Mouse (Mus musculus) gastrocnemius, adult 18-20 months (tissue): ENCODE measurements at regions not wholly inside any gene's neighbourhood (a gene's known extent, or its start where the extent isn't known, plus 50 kb on each side); places are given as distances from the start of the nearest gene placed in this dataset.

ENCODE experiments used
- DNase-seq: peaks from one replicate; pipeline ENCODE4 v3.0.0; 2021; ENCODE audit warnings: low spot score

DNA sequence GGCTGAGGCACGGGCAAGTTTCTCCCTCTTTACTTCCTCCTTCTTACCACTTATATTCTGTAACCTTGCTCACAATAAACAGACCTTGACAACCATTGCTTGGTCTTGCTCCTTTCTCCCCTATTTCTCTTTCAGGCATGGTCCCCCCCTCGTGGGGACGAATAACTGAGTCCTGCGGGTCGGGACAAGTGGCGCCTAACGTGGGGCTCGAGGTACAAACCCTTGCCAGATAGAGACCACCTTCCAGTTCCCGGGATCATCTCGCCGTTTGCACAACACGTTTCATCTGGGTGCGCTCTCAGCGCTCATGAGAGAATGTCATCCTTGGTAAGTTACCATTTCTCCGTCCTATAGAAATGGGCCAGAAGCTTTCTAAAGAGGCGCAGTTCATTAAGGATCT is 79.6 kb upstream of the Foxn3 start:
- no peak for DNase-seq

- DNase-seq = no peak
Measured at GRCm38 (mm10) chr12:99642131-99642895, 78.9 kb upstream of the Foxn3 start.

- DNase-seq = no peak
Measured at GRCm38 (mm10) chr12:99641278-99641677, 77.9 kb upstream of the Foxn3 start.

DNA sequence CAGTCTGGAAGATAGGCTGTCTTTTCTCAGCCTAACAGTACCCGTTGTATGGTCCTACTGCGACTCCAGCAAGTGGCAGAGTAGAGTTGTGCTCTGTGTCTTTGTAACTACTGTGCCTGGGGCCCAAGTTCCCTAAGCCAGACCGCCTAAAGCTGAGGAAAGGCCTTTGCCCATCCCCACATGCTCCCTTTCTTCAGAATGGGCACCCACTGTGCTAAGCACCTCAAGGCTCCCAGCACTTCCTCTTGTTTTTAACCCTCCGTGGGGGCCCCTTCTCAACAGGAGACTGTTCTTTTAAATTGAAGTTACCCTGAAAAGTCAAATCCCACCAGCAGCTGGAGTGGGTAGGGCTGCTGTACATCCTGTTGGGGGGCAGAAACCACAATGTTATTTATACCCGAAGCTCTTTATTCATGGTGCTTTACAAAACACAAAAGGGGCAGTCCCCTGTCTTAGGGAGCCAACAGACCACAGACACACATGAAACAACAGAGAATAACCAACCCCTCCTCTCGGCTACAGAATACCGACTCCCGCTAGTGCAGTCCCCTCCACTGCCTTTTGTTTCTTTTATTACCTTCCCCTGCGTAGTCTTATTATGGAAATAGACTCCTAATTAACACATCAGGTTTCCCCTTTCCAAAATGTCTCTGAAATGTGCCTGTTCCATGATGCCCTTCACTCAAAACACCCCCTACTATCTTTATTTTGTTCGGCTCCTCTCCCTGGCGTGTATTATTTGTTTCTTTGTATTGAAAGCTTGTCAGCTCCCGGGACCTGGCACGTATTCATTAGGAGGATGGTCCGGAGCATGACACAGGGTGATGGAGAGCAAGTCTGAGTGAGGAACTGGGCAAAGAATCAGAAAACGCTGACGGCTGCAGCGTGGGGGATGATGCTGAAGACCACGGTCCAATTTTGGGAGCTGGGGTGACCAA is 77.1 kb upstream of the Foxn3 start:
- no peak for DNase-seq

GRCm38 (mm10) chr12:99639847-99640213 is 76.4 kb upstream of the Foxn3 start:
- DNase-seq = no peak

DNA sequence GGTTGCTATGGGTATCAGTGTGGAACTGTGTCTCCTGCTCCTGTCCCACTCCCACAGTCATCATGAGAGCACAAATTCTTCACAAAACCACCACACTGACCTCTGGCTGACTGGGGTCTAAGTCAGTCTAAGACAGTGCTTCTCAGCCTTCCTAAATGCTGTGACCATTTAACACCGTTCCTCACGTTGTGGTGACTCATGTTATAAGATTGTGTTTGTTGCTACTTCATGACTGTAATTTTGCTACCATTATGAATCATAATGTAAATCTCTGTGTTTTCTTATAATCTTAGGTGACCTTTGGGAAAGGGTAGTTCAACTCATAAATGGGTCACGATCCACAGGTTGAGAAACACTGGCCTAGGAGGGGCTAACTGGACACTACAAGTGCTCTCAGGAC is 75.7 kb upstream of the Foxn3 start:
- DNase-seq = no peak

- no peak for DNase-seq
Measured at GRCm38 (mm10) chr12:99637986-99638385, 74.6 kb upstream of the Foxn3 start.

DNA sequence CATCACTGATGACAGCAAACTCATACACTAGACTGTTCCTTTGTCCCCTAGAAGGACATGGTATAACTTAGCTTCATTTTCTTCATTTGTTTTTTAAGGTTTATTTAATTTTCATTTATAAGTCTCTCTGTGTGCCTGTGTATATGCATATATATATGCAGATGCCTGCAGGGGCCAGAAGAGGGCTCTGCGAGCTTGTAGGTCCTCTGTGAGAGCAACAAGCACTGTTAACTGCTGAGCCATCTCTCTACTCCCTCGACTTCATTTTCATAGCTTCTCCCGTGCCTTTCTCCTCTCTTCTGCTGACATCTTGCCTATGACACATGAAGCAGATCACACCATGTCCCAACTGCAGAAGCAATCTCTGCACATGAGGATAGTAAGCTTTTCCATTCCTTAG is 72.9 kb upstream of the Foxn3 start:
- DNase-seq = no peak

DNA sequence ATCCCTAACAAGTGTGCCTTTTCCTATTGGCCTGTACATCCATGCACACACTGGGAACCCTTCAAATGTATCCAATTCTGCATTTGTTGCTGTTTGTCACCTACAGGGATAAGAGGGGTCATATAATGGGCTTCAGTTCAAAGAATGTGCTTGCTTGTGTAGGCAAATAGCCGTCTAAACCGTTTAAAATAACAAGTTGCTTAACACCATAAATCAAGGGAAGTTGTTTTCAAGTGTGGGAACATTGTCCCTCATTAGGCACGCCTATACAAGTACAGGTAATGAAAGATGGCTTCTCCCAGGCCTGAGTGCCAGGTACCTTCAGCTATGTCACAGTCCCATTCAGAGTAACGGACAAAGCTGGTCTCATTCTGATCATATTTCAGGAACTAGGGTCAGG is 72.0 kb upstream of the Foxn3 start:
- DNase-seq = no peak

GRCm38 (mm10) chr12:99634726-99635125 is 71.3 kb upstream of the Foxn3 start:
- no peak for DNase-seq

DNA sequence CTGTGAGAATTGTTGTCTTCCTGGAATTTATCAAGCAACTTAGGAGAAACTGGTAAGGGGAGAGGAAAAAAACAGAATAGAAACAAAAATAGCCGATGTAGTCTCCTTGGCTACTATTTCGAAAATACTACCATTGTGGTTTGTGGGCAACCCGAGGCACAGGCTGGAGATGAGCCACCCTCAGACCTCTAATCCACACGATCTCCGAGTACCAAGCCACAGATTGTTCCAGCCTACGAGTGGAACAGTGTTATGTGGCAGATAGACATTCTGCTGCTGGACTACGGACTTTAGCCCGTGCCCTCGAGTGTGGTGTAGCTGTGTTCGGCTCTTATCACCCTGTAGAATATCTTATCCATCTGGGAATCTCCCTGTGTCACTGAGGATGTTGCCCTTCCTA is 70.3 kb upstream of the Foxn3 start:
- DNase-seq = no peak

GRCm38 (mm10) chr12:99632988-99633387 is 69.6 kb upstream of the Foxn3 start:
- DNase-seq = no peak

DNA sequence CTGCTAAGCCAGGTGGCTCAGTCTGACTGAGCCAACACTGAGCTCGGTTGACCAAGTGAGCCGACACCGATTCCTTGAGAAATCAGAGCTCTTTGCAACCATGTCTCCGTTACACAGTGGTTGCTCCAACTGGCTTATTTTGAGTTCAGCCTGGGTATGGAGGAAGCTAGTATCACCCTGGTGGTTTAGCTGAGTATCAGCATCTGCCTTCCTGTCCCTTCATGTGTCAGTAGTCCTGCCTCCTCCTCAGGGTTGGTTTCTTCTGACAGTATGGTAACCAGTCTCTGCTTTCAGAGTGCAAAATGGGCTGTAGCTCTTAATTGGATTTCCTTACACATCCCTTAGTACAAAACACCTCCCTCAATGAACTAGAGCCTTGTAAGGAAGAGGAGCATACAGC is 66.2 kb upstream of the Foxn3 start:
- no peak for DNase-seq

GRCm38 (mm10) chr12:99628421-99628820 is 65.0 kb upstream of the Foxn3 start:
- DNase-seq = no peak

DNA sequence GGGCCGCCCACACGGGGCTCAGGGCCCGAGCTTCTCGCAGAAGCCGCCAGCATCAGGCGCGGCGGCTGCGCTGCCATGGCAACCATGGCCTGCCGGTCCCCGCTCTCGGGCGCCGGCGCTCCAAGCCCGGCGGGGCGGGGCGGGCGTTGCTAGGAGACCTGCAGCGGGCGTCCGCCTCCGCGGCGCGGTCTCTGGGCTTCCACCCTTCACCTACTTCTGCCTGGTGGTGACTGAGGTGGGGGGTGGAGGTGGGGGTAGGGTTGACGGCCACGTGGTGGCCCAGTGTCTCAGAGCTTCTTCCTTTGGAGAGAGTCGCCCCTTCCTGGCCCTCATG is 64.5 kb upstream of the Foxn3 start:
- no peak for DNase-seq

DNA sequence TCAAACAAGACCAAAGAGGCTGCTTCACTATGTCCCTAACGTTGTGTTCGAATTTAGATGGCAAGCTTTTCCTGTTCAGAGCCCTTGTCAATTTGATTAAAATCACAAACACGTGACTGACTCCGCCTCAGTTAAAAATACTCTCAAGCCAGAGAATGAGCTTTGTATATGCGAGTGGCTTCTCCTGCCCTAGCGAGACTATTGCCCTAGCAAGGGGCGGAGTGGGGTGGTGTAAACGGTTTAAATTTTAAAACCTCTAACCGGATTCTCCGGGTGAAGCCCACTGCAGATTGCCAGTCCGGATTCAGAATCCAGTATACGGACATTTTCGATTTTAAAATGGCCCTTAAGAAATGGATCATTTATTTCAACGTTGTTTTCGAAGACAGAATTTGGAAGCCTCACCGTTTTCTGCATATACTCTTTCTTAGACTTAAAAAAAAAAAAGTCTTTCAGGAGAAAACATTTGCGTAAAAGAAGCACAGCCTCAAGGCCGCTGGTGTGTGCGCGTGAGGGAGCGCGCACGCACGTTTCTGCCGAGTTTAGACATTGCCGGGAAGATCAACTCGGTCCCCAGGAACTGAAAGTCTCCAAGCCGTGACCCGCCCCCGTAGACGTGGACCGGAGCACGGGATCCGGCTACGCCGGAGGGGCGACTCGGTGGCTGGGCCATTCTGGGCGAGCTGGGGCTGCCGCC is 64.0 kb upstream of the Foxn3 start:
- peak; percentile 84 for DNase-seq

DNA sequence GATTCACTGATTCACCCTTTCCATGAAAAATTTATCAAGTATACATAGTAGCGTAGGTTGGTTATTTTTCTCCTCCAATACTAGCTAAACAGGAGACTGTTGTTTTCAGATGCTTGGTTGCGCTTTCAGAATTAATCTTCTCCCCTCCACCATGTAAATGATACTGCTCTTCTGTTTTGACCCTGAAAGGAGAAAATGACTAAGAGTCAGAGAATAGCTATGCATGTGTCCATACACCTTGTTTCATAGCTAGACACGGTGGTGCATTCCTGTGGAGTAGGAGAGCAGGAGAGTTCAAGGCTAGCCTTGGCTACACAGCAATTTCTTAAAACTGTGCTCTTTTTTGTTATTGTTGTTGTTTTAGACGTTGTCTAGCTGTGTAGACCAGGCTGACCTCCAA is 62.8 kb upstream of the Foxn3 start:
- DNase-seq = no peak

- no peak for DNase-seq
Measured at GRCm38 (mm10) chr12:99625094-99625493, 61.7 kb upstream of the Foxn3 start.

DNA sequence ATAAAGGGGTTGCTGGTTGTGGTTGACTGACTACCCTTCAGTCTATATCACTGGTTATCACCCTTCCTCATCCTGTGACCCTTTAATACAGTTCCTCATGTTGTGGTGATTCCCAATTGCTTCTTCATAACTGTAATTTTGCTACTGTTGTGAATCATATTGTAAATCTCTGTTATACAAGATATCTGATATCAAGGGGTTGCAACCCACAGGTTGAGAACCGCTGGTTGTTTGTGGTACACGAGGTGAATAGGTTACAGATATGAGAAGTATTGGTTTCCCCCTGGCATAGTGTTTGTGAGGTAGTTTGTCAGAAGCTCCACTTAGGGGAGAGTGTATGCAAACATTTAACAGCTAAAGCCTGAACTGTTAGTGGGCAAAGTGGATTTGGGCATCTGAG is 58.9 kb upstream of the Foxn3 start:
- DNase-seq = no peak

DNA sequence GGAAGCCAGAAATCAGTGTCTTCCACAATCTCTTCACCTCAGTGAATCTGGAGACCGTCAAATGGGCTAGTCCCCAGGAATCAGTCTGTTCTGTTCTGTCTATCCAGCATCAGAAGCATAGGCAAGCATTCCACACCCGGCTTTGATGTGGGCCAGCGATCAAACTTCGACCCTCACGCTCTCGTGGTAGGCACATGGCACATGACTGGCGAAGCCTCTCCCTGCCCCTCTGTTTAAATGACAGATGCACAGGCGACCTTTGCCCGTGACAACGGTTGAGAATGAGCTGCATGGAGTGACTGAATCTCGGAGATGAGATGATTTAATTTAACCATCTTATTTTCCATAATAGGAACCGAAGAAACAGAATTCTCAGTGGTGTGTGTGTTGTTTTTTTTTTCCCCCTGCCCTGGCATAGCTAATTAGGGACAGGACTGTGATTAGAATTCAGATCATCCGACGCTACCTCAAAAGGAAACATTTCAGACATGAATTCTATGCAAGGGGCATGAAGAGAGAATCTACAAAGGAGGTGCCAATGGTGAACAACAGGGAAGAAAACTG is 53.9 kb upstream of the Foxn3 start:
- DNase-seq = no peak

DNA sequence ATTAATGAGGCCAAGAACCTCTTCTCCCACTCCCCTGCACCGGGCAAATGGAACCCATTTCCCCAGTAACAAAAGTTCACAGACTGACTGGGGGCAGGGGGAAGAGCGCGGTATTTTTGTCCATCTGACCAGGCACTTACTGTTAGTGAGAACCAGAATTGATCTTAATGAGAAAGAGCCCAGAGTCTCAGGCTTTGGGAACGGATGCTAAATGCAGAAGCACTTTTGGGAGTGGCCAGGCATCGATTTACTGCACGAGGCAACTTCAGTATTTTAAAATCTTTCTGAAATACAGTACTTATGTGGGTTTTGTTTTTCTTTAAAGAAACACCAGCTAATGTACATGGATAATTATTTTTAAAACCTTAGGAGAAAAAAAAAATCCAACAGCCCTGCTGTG is 51.0 kb upstream of the Foxn3 start:
- DNase-seq = no peak
